Mouse (Mus musculus): ENCODE measurements at regions not wholly inside any gene's neighbourhood (a gene's known extent, or its start where the extent isn't known, plus 50 kb on each side); places are given as distances from the start of the nearest gene placed in this dataset.

GRCm38 (mm10) chr14:25306166-25306565, 152.8 kb upstream of the Zmiz1 start:
- TF ChIP-seq EP300 (IDR thresholded peaks at IDR 0.05; ENCODE audit: low read depth) (no peak), CTCF (IDR thresholded peaks at IDR 0.05; ENCODE audit: low read depth) (no peak)
